Mouse (Mus musculus) midbrain, embryonic 10.5 days (tissue): Measurements from ENCODE around the gene 6330409D20Rik. TPM values are rescaled to one million over a fixed set of nuclear protein-coding genes. Genes with fewer than 3 reads are reported as not detected.

Experiments used
- DNase-seq: peaks from one replicate; pipeline ENCODE4 v3.0.0-alpha.2; 2017; ENCODE audit warnings: low spot score
- H3K27ac ChIP-seq: fragments of 300-500 bp; sonication (generic); replicated peaks from 2 replicates; pipeline ENCODE4 v1.5.1; 2016; ENCODE audit warnings: mild to moderate bottlenecking
- H3K27me3 ChIP-seq: fragments of 300-500 bp; sonication (generic); 2 replicates; pipeline ENCODE4 v1.6.1; 2016; ENCODE audit warnings: low read depth, mild to moderate bottlenecking; ENCODE audit not compliant: poor library complexity, severe bottlenecking
- H3K36me3 ChIP-seq: fragments of 300-500 bp; sonication (generic); 2 replicates; pipeline ENCODE4 v1.6.1; 2016; ENCODE audit warnings: mild to moderate bottlenecking, moderate library complexity
- H3K4me1 ChIP-seq: fragments of 300-500 bp; sonication (generic); 2 replicates; pipeline ENCODE4 v1.6.1; 2016
- H3K4me3 ChIP-seq: fragments of 300-500 bp; sonication (generic); 2 replicates; pipeline ENCODE4 v1.5.1; 2016; ENCODE audit warnings: mild to moderate bottlenecking, moderate library complexity
- H3K9me3 ChIP-seq: fragments of 300-500 bp; sonication (generic); replicated peaks from 2 replicates; pipeline ENCODE4 v1.6.1; 2016; ENCODE audit warnings: mild to moderate bottlenecking
- WGBS: fragments of 180-500 bp; shearing (Covaris S2); methylation state at CpG from one replicate; pipeline ENCODE4 v1.1.7; 2016; 5-methylcytosine and 5-hydroxymethylcytosine counted together
- polyA plus RNA-seq: library from polyadenylated mRNA; unstranded; fragments of >200 nt; fragmentation: Nextera tagmentation; extraction: Ambion mirVana; gene quantifications from 2 replicates; pipeline ENCODE4 v1.2.1, GENCODE M21; 2016

6330409D20Rik gene
- polyA plus RNA-seq, 1 experiment from 2014 or later: 0.94 TPM

GRCm38 (mm10) chr2:32704021-32704421 lies 36.8 kb downstream of the 6330409D20Rik start, which contains the start of gene Fpgs:
TSS of gene Fpgs (minus strand) at chr2:32704145.
- Histone ChIP-seq H3K27me3 (no peaks in the 10 kb centered on the region), H3K4me3 (no peak within 1 kb of the TSS), H3K9me3 (no peaks in the 10 kb centered on the region), H3K27ac (no peak within 1 kb of the TSS), H3K4me1 (0 out of 2 replicates have a peak, but pooled peaks cover 3% of the 10 kb centered on the region), H3K36me3 (peaks cover 70% of the 10 kb centered on the region)
- 90% methylated on average over 2 of the region's 2 CpGs for WGBS
- no peak for DNase-seq

DNA sequence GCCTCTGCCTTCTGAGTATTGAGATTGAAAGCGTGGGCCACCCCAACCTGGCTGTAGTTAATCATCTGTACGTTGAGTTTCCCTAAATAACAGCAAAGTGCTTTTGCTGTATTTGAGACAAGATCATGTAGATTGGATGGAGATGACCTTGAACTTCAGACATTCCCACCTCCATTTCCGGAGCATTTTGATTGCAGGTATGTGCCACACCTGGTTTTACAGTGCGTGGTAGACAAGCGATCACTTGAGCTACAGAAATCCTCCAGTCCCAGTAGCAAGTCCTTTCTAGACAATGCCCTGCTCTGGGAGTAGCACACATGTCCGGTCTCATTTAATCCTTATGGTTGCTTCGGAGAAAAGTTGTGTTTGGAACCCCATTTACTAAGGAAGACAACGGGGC lies 37.8 kb downstream of the 6330409D20Rik start:
- H3K4me1 ChIP-seq: 0 out of 2 replicates have a peak, but pooled peaks cover 3% of the 10 kb centered on the region
- H3K36me3 ChIP-seq: peaks cover 61% of the 10 kb centered on the region
- H3K9me3 ChIP-seq: no peaks in the 10 kb centered on the region
- H3K27me3 ChIP-seq: no peaks in the 10 kb centered on the region
- H3K4me3 ChIP-seq: no peak overlapping the region
- no peak for DNase-seq
- WGBS: 96% methylated on average over 8 of the region's 8 CpGs
- H3K27ac ChIP-seq: no peak overlapping the region

GRCm38 (mm10) chr2:32700966-32701743 lies 39.7 kb downstream of the 6330409D20Rik start:
- WGBS: 89% methylated on average over 14 of the region's 14 CpGs
- peaks cover 42% of the 10 kb centered on the region for H3K36me3 ChIP-seq
- no peak for DNase-seq
- H3K4me1 ChIP-seq: 0 out of 2 replicates have a peak, but pooled peaks cover 3% of the 10 kb centered on the region
- no peaks in the 10 kb centered on the region for H3K9me3 ChIP-seq
- no peak overlapping the region for H3K27ac ChIP-seq
- H3K4me3 ChIP-seq: no peak overlapping the region
- H3K27me3 ChIP-seq: no peaks in the 10 kb centered on the region

DNA sequence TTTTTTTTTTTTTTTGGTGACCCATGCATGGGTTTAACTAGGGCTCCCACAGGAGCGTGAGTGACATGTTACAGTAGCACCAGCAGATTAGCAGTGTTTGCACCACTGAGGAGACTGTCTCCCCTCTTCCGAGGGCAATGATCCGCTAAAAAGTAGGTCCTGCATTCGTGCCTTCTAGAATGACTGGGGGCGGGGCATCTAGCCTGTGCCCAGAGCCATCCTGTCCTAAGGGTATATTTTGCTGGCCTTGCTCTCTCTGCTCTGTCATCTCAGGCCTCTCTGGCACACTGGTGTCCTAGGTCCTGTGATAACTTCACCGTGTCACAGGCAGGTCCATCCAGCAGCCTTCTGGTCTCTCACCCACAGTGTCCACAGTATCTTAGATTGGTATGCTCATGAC lies 41.1 kb downstream of the 6330409D20Rik start:
- H3K36me3 ChIP-seq: peaks cover 27% of the 10 kb centered on the region
- 0 out of 2 replicates have a peak, but pooled peaks cover 3% of the 10 kb centered on the region for H3K4me1 ChIP-seq
- no peak for DNase-seq
- no peaks in the 10 kb centered on the region for H3K9me3 ChIP-seq
- H3K4me3 ChIP-seq: no peak overlapping the region
- H3K27ac ChIP-seq: no peak overlapping the region
- 86% methylated on average over 6 of the region's 6 CpGs for WGBS
- no peaks in the 10 kb centered on the region for H3K27me3 ChIP-seq

- H3K27ac ChIP-seq: peak overlapping the region; percentile 91
- 90% methylated on average over 12 of the region's 12 CpGs for WGBS
Observed at GRCm38 (mm10) chr2:32694691-32695090, 46.1 kb downstream of the 6330409D20Rik start.

GRCm38 (mm10) chr2:32693823-32694411 lies 46.9 kb downstream of the 6330409D20Rik start:
- H3K4me1 ChIP-seq: peaks cover 40% of the 10 kb centered on the region
- H3K9me3 ChIP-seq: no peaks in the 10 kb centered on the region
- peak overlapping the region; percentile 91 for H3K27ac ChIP-seq
- peak overlapping the region; percentile 90 for H3K4me3 ChIP-seq
- peaks cover 5% of the 10 kb centered on the region; the same call in 1 of the 2 replicates for H3K36me3 ChIP-seq
- WGBS: under 1% methylated on average over 51 of the region's 51 CpGs
- H3K27me3 ChIP-seq: no peaks in the 10 kb centered on the region
- peak; percentile 96 for DNase-seq

More at GRCm38 (mm10) chr2:32694691-32695090, 46.1 kb downstream of the 6330409D20Rik start:
- no peak for DNase-seq
- Histone ChIP-seq H3K4me1 (peaks cover 36% of the 10 kb centered on the region), H3K4me3 (peak overlapping the region; percentile 90), H3K9me3 (no peaks in the 10 kb centered on the region), H3K36me3 (peaks cover 5% of the 10 kb centered on the region; the same call in 1 of the 2 replicates), H3K27me3 (no peaks in the 10 kb centered on the region)

DNA sequence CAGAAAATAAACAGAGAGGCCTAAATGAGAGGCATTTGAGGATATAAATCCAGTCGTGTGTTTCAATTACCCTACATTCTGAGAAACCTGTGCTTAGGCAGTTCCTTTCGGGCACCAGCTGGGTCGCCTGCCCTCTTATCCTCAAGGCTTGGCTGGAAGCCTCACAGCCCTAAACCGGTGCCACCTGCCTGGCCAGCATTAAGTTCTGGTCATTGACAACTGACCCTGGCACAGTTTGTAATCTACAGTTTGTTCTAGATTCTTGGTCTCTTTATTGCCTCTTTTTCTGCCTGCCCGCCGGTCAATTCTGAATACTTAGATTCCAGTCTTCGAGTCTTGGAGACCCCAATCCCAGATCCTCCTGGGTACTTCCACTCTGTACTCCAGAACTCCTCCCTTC lies 47.5 kb downstream of the 6330409D20Rik start:
- WGBS: 25% methylated on average over 7 of the region's 7 CpGs
- Histone ChIP-seq H3K4me1 (peaks cover 40% of the 10 kb centered on the region), H3K36me3 (peaks cover 6% of the 10 kb centered on the region; the same call in 1 of the 2 replicates), H3K9me3 (no peaks in the 10 kb centered on the region), H3K27ac (peak overlapping the region; percentile 91), H3K27me3 (no peaks in the 10 kb centered on the region), H3K4me3 (peak overlapping the region; percentile 90)
- no peak for DNase-seq

DNA sequence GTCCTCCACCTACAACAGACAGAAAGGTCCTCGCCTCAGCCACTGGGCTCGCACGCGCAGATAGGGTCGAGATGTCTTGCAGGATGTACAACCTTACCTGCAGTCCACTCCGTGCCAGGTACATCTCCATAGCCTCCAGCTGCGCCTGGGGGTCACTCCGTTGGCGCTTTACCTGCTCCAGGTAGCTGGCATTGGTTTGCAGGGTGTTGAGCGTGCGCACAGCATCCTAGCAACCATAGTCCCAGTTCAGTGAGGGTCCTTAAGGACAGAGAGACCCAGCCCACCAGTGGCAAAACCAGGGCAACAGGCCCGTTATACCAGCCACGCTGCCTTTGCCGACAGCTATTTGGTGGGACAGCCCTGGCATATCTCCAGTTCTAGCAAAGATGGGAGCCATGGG lies 48.3 kb downstream of the 6330409D20Rik start:
- Histone ChIP-seq H3K27me3 (no peaks in the 10 kb centered on the region), H3K27ac (no peak overlapping the region), H3K4me3 (peak overlapping the region; percentile 90; the same call in 1 of the 2 replicates), H3K4me1 (peaks cover 40% of the 10 kb centered on the region), H3K9me3 (no peaks in the 10 kb centered on the region), H3K36me3 (peaks cover 14% of the 10 kb centered on the region)
- 96% methylated on average over 14 of the region's 14 CpGs for WGBS
- no peak for DNase-seq

DNA sequence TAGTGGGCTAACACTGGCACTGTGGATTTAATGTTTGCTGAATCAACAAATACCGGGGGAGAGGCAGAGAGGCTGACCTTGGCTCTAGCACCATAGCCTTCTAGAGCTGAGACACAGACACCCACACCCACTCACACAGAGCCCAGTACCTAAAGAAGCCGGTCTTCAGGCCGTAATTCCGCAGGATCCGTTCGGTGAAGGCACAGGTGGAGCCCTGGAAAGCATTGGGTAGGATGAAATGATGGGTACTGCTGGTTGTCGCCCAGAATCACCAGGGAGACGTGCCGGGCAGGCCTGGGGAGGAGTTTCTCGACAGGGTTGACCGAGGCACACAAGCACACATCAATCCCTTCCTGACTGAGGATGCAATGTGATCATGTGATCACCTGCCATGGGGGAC lies 49.8 kb downstream of the 6330409D20Rik start:
- WGBS: 91% methylated on average over 11 of the region's 11 CpGs
- H3K9me3 ChIP-seq: no peaks in the 10 kb centered on the region
- no peak overlapping the region for H3K27ac ChIP-seq
- no peaks in the 10 kb centered on the region for H3K27me3 ChIP-seq
- no peak overlapping the region for H3K4me3 ChIP-seq
- DNase-seq: no peak
- H3K4me1 ChIP-seq: peaks cover 40% of the 10 kb centered on the region
- peaks cover 29% of the 10 kb centered on the region for H3K36me3 ChIP-seq

DNA sequence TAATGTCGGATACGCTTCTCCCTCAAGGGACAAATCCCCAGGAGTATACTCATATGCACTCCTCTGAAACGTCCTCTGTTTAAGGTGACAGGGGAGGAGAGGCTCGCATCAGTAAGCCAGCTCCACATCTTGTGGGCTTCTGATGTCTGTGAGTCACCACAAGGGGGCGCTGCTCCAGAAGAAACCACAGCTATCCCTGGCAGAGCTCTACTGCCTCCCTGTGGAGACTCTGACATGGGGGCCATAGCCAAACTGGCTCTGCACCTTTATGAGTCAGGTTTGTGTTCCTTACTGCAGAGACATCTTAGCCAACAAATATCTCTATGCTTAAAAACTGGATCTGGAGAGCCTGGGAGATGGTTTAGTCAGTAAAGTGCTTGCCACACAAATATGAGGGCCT lies 51.4 kb downstream of the 6330409D20Rik start:
- 28% methylated on average over 5 of the region's 5 CpGs for WGBS

DNA sequence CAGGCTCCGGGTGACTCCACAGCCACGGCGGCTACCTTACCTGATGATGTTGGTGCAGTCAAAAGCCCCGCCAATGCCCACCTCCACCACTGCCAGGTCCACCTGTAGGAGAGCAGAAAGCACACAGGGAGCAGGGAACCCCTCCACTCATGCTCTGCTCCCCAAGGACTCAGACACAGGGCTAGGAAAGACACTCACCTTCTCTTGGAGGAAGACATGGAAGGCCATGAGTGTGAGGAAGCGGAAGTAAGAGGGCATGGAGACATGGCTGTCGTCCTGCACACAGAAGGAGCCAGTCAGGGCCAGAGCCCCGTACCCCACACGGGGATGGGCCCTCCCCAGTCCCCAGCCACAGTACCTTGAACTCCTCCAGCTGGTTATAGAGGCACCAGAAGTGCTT lies 53.3 kb downstream of the 6330409D20Rik start:
- DNase-seq: no peak
- H3K27ac ChIP-seq: no peak overlapping the region; the same call in 1 of the 2 replicates
- WGBS: 95% methylated on average over 8 of the region's 8 CpGs
- H3K4me3 ChIP-seq: no peak overlapping the region
- peaks cover 62% of the 10 kb centered on the region for H3K36me3 ChIP-seq
- no peaks in the 10 kb centered on the region for H3K9me3 ChIP-seq
- no peaks in the 10 kb centered on the region for H3K27me3 ChIP-seq
- H3K4me1 ChIP-seq: peaks cover 20% of the 10 kb centered on the region

More for the DNA sequence above, 51.4 kb downstream of the 6330409D20Rik start:
- peak; percentile 86 for DNase-seq
- H3K4me1 ChIP-seq: peaks cover 37% of the 10 kb centered on the region
- H3K27me3 ChIP-seq: no peaks in the 10 kb centered on the region
- H3K27ac ChIP-seq: no peak overlapping the region
- H3K4me3 ChIP-seq: no peak overlapping the region; the same call in 1 of the 2 replicates
- peaks cover 45% of the 10 kb centered on the region for H3K36me3 ChIP-seq
- no peaks in the 10 kb centered on the region for H3K9me3 ChIP-seq

DNA sequence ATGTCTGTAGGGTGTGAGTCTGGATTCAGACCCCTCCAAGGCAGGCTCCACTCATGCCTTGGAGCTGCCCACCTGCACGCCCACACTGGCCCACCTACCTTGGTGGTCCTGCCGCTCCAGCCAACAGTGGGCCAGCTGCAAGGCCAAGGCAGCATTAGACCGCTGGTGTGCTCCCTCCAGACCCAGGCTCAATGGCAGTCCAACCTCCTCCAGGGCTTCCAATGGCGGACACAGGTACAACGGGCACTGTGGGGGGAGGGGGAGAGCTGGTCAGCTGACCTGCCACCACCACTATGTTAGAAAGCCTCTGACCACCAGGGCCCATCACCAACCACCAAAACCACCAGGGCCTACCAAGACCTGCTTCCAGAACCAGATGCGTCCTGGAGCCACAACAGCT lies 54.2 kb downstream of the 6330409D20Rik start:
- no peak overlapping the region for H3K4me3 ChIP-seq
- no peaks in the 10 kb centered on the region for H3K9me3 ChIP-seq
- H3K4me1 ChIP-seq: peaks cover 17% of the 10 kb centered on the region
- 93% methylated on average over 6 of the region's 6 CpGs for WGBS
- no peak overlapping the region for H3K27ac ChIP-seq
- H3K27me3 ChIP-seq: no peaks in the 10 kb centered on the region
- DNase-seq: no peak
- H3K36me3 ChIP-seq: peaks cover 67% of the 10 kb centered on the region

GRCm38 (mm10) chr2:32685807-32686206 lies 55.0 kb downstream of the 6330409D20Rik start:
- Histone ChIP-seq H3K9me3 (no peaks in the 10 kb centered on the region), H3K4me1 (peaks cover 24% of the 10 kb centered on the region), H3K4me3 (no peak overlapping the region), H3K27me3 (no peaks in the 10 kb centered on the region), H3K36me3 (peaks cover 74% of the 10 kb centered on the region), H3K27ac (no peak overlapping the region)
- WGBS: 98% methylated on average over 3 of the region's 3 CpGs
- no peak for DNase-seq
